Mouse (Mus musculus) neutrophil, adult 5-6 weeks (primary cell): ENCODE measurements at regions not wholly inside any gene's neighbourhood (a gene's known extent, or its start where the extent isn't known, plus 50 kb on each side); places are given as distances from the start of the nearest gene placed in this dataset.
"Not testable (repeated sequence)": the region's sequence is repeated elsewhere in the genome, so short reads cannot be mapped to it uniquely, and the experiment has no call there.

ENCODE experiments used
- ATAC-seq: fragments of 151-379, 151-347 bp; 2 replicates; pipeline ENCODE4 v1.8.0; 2017; ENCODE audit warnings: mild to moderate bottlenecking, moderate TSS enrichment; ENCODE audit not compliant: insufficient number of reproducible peaks, poor library complexity, low FRiP score, severe bottlenecking; ENCODE audit errors: extremely low read depth

- ATAC-seq, result no peak
Observed at GRCm38 (mm10) chr6:95058017-95058416, 59.0 kb upstream of the Kbtbd8 start.

GRCm38 (mm10) chr6:95056222-95056621, 60.8 kb upstream of the Kbtbd8 start:
- no peak for ATAC-seq

GRCm38 (mm10) chr6:95053717-95054382, 63.2 kb upstream of the Kbtbd8 start:
- ATAC-seq, result no peak

DNA sequence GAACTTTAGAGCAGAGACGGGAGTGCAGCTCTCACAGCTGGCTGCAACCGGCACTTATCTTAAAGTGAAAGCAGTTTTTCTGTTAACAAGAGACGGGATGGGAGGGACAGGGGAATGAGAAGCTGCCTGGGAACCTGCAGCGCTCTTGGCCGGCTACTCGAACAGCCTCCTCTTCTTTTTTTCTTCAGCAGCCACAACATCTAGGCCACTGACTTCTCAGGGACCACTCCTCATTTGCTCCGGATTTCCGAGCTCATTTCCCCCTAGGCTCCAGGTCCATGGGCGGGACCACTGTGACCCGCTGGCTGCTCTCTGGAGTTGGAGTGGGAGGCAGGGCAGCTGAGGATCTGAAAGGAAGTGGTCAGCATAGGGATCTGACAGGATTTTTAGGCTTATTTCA, 75.7 kb upstream of the Kbtbd8 start:
- not testable (repeated sequence) for ATAC-seq

GRCm38 (mm10) chr6:95024239-95024638, 92.8 kb upstream of the Kbtbd8 start:
- no peak for ATAC-seq

DNA sequence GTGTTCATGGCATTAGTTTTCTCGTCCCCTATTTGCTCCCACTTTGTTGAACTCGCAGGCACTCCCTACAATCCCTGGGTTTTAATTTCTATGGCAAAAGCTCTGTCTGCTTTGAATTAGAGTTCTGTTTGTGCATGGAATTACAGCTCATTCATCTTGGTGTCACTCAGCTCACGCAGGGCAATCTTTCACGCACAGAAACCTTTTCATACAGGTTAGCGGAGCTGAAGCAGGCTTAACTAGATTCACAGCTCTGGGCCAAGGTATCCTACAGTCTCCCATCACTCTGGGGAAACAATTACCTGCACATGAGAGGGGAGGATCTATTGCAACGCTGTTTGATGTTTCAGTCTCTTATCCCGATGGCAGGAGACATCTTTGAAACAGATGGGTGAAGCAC, 95.3 kb upstream of the Kbtbd8 start:
- no peak for ATAC-seq

DNA sequence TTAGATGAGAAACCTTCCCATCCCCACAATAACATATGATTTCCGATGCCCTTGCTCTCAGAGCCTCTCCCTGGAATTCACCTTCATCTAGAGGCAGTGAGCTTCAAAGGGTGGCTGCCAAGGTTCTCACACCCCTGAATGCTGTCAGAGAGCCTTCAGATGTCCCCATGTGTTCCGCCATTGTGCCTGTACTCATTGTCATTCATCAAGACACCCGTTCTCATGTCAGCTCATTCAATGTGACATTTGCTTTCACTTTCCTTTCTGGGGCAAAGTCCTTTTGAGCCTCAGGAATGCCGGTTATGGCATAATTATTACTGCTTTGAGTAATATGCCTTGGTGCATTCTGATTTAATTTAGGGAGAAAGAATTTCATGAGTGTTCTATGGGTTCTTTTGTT, 99.1 kb upstream of the Kbtbd8 start:
- no peak for ATAC-seq

GRCm38 (mm10) chr6:95017484-95017883, 99.6 kb upstream of the Kbtbd8 start:
- no peak for ATAC-seq

GRCm38 (mm10) chr6:95013096-95013495, 103.9 kb upstream of the Kbtbd8 start:
- ATAC-seq, result no peak

DNA sequence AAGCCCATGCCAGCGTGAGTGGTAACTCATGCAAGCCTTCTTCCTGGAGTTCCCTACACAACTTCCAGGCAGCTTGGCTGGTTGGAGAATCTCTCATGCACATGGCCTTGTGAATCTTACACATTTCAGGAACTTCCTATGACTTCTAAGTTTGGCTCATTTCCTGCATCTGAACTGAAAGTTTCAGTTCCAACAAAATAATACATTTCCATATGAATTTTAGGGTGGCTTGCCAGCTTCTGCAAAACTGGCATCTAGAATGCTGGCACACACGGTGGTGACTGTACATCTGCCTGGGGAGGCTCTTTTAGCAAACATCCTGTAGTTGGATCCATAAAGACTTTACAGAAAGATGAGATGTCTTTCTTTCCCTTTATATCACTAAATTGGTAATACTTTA, 110.6 kb upstream of the Kbtbd8 start:
- no peak for ATAC-seq

GRCm38 (mm10) chr6:95003716-95004115, 113.3 kb upstream of the Kbtbd8 start:
- no peak for ATAC-seq

- no peak for ATAC-seq
Observed at GRCm38 (mm10) chr6:94999562-94999961, 117.5 kb upstream of the Kbtbd8 start.

GRCm38 (mm10) chr6:94999002-94999401, 118.0 kb upstream of the Kbtbd8 start:
- no peak for ATAC-seq

DNA sequence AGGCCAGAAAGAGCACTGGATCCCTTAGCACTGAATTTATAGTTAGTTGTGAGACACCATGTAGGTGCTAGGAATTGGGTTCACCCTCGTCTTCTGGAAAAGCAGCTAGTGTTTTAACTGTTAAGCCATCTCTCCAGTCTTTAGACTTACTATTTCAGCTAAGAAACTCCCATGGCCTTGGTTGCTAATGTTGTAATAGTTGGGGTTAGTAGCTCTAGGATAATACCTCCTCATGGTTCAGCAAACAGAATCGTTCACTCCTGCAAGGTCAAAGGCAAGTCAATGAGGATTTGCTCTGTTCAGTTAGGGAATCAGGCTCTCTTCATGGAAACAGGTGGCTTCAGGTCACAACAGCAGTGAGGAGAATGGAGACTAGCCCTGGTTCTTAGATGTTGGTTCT, 118.7 kb upstream of the Kbtbd8 start:
- no peak for ATAC-seq

DNA sequence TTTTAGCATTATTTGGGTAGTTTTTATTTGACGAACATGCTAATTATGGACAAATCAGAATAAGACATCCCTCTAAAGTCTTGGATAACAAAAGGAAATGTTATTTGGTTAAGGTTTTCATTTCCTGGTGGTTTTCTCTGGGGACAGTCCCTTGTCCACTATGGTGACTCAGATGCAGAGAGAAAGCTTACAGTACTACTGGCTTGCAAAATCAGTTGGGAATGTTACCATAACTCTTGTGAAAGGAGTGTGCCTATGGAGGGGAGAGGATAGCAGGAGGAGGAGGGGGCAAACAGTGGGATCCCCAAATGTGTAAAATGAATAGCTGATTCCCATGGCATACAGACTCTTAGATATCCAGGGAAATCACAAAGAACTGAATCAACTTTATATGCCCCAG, 122.7 kb upstream of the Kbtbd8 start:
- no peak for ATAC-seq

DNA sequence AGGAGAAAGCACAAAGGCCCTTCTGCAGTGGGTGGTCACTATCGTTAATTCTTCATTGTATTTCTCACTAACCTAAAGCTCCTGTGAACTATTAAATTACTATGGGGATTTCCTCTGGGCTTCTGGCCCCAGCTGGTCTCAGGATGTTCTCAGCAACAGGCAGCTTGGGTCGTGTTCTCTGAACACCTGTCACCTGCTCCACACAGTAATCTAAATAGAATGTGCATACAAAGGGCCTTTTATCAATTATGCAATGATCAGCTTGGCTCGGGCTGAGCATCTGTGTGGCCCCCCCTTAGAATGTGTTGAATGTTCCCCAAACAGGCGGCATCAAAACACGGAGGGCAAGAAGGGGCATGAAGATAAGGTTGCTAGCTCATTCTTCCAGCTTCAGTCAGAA, 129.6 kb upstream of the Kbtbd8 start:
- ATAC-seq, result no peak

DNA sequence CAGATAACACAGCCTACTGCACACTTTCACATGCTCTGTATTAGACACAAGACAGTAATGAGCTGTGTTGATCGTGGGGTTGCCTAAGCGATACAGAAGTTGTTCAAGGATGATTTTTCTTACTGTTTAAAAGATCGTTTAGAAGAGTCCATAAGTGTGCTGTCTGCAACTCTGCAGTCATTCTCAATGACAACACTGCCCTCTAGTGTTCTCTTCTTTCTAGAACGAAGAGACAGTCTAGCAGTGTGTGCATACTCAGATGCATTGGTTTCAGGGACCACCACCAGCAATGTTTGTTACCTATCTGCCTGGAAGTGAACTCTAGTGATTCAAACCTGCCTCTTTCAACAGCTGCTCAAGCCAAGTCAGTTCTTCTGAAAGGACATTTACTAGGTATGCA, 130.7 kb upstream of the Kbtbd8 start:
- ATAC-seq, result peak; percentile 63; the same call in 1 of the 2 replicates

GRCm38 (mm10) chr6:94984411-94984895, 132.6 kb upstream of the Kbtbd8 start:
- ATAC-seq, result no peak

GRCm38 (mm10) chr6:94968683-94969082, 148.4 kb upstream of the Kbtbd8 start:
- no peak for ATAC-seq

DNA sequence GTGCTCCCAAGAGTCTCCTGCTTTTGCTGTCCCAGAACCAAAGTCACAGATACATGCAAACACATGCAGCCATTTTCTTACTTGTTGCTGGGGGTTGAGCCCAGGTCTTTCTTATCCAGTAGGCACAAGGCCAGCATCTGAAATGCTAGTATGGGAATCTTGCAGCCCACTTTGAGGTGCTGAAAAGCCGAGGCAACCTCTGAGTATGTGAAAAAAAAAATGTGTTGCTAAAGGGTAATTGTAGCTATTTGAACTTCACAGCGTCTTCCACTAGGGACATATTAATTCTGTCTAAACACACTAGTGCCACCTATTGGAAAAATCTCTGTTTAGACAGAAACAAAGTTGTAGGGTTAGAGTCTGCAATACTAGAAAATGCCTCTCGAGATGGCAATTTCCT, 150.1 kb upstream of the Kbtbd8 start:
- 0 out of 2 replicates have a peak, but pooled peaks have one; percentile 48 for ATAC-seq

DNA sequence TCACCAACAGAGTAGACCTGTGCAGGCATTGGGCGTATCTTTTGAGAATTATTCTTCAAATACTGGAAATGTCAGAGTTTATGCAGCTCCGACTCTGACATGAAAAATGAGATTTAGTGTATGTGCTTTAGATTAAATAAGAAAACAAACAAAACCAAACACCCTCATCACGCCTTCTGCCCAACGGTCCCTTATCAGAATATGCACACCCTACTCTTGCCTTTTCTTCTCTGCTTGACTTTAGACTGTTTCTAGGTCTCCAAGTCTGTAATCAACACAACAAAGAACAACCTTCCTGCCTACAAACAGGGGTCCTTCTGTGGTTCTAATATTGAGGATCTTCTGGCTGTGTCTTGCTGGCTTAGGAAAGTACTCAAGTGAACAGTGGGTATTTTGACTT, 153.8 kb upstream of the Kbtbd8 start:
- ATAC-seq, result no peak
